In the genomic region with DNA sequence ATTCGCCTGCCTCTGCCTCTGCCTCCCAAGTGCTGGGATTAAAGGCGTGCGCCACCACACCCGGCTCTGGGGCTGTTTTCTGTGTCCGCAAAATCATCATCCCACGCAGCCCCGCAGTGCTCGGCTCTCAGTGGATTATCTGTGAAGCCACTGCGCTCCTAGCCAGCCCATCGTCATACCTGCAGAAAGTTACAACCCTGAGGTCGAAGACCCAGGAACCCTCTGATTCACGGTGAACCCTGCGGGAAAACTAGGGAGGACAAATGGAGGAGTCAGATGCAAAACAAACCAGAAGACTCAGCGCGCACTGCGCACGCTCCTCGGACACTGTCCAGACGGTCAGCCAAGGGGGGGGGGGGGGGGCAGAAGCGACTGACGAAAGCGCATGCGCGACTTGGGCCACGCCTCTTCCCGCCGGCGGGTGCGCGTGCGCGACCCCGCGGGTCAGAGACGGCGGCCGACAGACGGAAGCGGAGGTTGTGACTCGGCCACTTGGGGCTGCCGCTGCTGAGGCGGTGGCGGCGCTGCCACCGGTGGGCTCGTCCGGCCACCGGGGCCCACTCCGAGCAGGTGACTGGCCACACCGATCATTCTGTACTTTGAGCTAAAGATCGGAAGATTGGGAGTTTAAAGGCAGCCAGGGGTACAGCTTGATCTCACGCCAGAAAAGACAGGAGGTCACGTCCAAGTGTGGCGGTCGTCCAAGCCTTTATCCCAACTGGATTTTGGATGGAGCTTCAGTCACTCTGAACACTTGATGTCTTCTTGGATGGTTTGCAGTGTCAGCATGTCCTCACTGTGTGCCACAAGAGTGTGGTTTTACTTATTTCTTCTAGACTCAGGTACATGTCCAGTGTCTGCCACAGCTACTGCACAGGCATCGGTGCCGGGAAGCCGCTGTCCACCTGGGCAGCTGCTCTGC, we compare ENCODE assay signal across 8 mouse cellular contexts. TPM values are rescaled to one million over a fixed set of nuclear protein-coding genes. Genes with fewer than 3 reads are reported as not detected.
DNase-seq lines count a peak whose midpoint lies in the region; ATAC-seq lines count a peak whose summit lies in the region.

A gene (minus strand): TSS at position 347 of the 922 bp plus-strand sequence.

- H3K27ac ChIP-seq in forebrain, embryonic 10.5 days, result peak within 1 kb of the TSS; percentile 89
- peak within 1 kb of the TSS; percentile 70 to 89 for H3K27ac ChIP-seq in heart, embryonic 14.5 days (replicated peaks in 1 of 2; ENCODE audit: control insufficient read depth in 1 of 2, insufficient read depth in 1 of 2, low read depth in 2 of 2, low read length in 2 of 2)
- H3K27ac ChIP-seq in liver, embryonic 12.5 days, result peak within 1 kb of the TSS; percentile 81
- peak within 1 kb of the TSS; percentile 71; the same call in 1 of the 2 replicates for H3K27ac ChIP-seq in stomach, embryonic 14.5 days (ENCODE audit: low read length)

- peak within 1 kb of the TSS; percentile 90 for H3K9ac ChIP-seq in heart, embryonic 14.5 days (ENCODE audit: low read length)
- H3K9ac ChIP-seq in liver, embryonic 12.5 days, result peak within 1 kb of the TSS; percentile 79
- peak within 1 kb of the TSS; percentile 79 for H3K9ac ChIP-seq in stomach, embryonic 14.5 days (replicated peaks; ENCODE audit: low read depth, low read length)

- H3K4me3 ChIP-seq in forebrain, embryonic 10.5 days, result peak within 1 kb of the TSS; percentile 73
- H3K4me3 ChIP-seq in heart, embryonic 14.5 days (ENCODE audit: control insufficient read depth in 1 of 2, insufficient read depth in 1 of 2, low read depth in 1 of 2, low read length in 2 of 2), result peak within 1 kb of the TSS; percentile 81 to 85
- peak within 1 kb of the TSS; percentile 72 for H3K4me3 ChIP-seq in liver, embryonic 12.5 days
- peak within 1 kb of the TSS; percentile 82 for H3K4me3 ChIP-seq in stomach, embryonic 14.5 days (ENCODE audit: low read depth, low read length)

- no peaks in the 10 kb centered on the region for H3K27me3 ChIP-seq in forebrain, embryonic 10.5 days (ENCODE audit: poor library complexity, severe bottlenecking)
- H3K27me3 ChIP-seq in heart, embryonic 14.5 days (ENCODE audit: control insufficient read depth, insufficient read depth, low read length), result no peaks in the 10 kb centered on the region
- H3K27me3 ChIP-seq in liver, embryonic 12.5 days (replicated peaks), result no peaks in the 10 kb centered on the region
- H3K27me3 ChIP-seq in stomach, embryonic 14.5 days (ENCODE audit: control insufficient read depth, insufficient read depth, low read length), result no peaks in the 10 kb centered on the region

- H3K4me1 ChIP-seq in forebrain, embryonic 10.5 days, result peaks cover 16% of the 10 kb centered on the region
- H3K4me1 ChIP-seq in heart, embryonic 14.5 days (ENCODE audit: control insufficient read depth in 2 of 2, insufficient read depth in 2 of 2, low read length in 2 of 2), result peaks cover 0 to 6% of the 10 kb centered on the region in 2 experiments; a peak in 2 of 4 replicates
- H3K4me1 ChIP-seq in liver, embryonic 12.5 days, result peaks cover 22% of the 10 kb centered on the region
- H3K4me1 ChIP-seq in stomach, embryonic 14.5 days (ENCODE audit: control insufficient read depth, insufficient read depth, low read length), result no peaks in the 10 kb centered on the region; the same call in 1 of the 2 replicates

- 0 out of 2 replicates have a peak, but pooled peaks cover 3% of the 10 kb centered on the region for H3K36me3 ChIP-seq in forebrain, embryonic 10.5 days (replicated peaks)
- H3K36me3 ChIP-seq in heart, embryonic 14.5 days (ENCODE audit: control insufficient read depth, insufficient read depth, low read length), result no peaks in the 10 kb centered on the region
- no peaks in the 10 kb centered on the region; the same call in 1 of the 2 replicates for H3K36me3 ChIP-seq in liver, embryonic 12.5 days
- H3K36me3 ChIP-seq in stomach, embryonic 14.5 days (ENCODE audit: control insufficient read depth, insufficient read depth, low read length), result no peaks in the 10 kb centered on the region

- DNase-seq in CD8-positive naive resting alpha-beta T cell, adult 2 months (ENCODE audit: low read depth in 2 of 2, low spot score in 2 of 2), result peak; percentile 29 to 45
- DNase-seq in c-Kit-positive CD71-negative TER-119-negative erythroid progenitor cells, embryonic 14.5 days (ENCODE audit: low read depth), result peak; percentile 51
- DNase-seq in forebrain, embryonic 10.5 days (ENCODE audit: extremely low spot score, low spot score), result peak; percentile 92
- DNase-seq in kidney, postnatal 10 days, result peak; percentile 92
- DNase-seq in natural killer cell, adult 2 months (ENCODE audit: low spot score in 2 of 2), result peak; percentile 73 to 77

- peak within 1 kb of the TSS; percentile 73 for H3K4me2 ChIP-seq in heart, embryonic 14.5 days (ENCODE audit: low read length)
- H3K4me2 ChIP-seq in liver, embryonic 12.5 days, result peak within 1 kb of the TSS; percentile 88
- H3K4me2 ChIP-seq in stomach, embryonic 14.5 days (replicated peaks; ENCODE audit: low read depth, low read length), result peak within 1 kb of the TSS; percentile 84

- 2% methylated on average over 52 of the region's 58 CpGs for WGBS in forebrain, embryonic 10.5 days
- WGBS in heart, embryonic 14.5 days, result under 1% methylated on average over 56 of the region's 58 CpGs
- 1% methylated on average over 58 of the region's 58 CpGs for WGBS in liver, embryonic 12.5 days (ENCODE audit: insufficient replicate concordance)
- under 1% methylated on average over 57 of the region's 58 CpGs for WGBS in stomach, embryonic 14.5 days

- peak; percentile 79 for ATAC-seq in heart, embryonic 14.5 days (ENCODE audit: insufficient number of reproducible peaks, insufficient read depth, low FRiP score, low read depth)
- ATAC-seq in liver, embryonic 12.5 days, result peak; percentile 86
- peak; percentile 90 for ATAC-seq in stomach, embryonic 14.5 days (ENCODE audit: insufficient number of reproducible peaks, insufficient read depth, low FRiP score, low read depth)

- no peaks in the 10 kb centered on the region for H3K9me3 ChIP-seq in forebrain, embryonic 10.5 days
- H3K9me3 ChIP-seq in heart, embryonic 14.5 days (ENCODE audit: control insufficient read depth, low read length), result no peaks in the 10 kb centered on the region
- H3K9me3 ChIP-seq in liver, embryonic 12.5 days (replicated peaks), result no peaks in the 10 kb centered on the region
- H3K9me3 ChIP-seq in stomach, embryonic 14.5 days (ENCODE audit: control insufficient read depth, low read depth, low read length), result no peaks in the 10 kb centered on the region

RNA-seq across cellular contexts. Expression of the gene that starts here (rescaled TPM):
- polyA plus RNA-seq in forebrain, embryonic 10.5 days (2016; fragmentation: Nextera tagmentation; extraction: Ambion mirVana), result 2.7 and 3.0 TPM in 2 replicates
- 7.2 and 7.3 TPM in 2 replicates for polyA plus RNA-seq in heart, embryonic 14.5 days (2014; fragmentation: Nextera tagmentation; extraction: Ambion mirVana)
- polyA plus RNA-seq in liver, embryonic 12.5 days (2016; fragmentation: Nextera tagmentation; extraction: Ambion mirVana), result 1.6 and 1.9 TPM in 2 replicates
- 2.2 and 2.7 TPM in 2 replicates for polyA plus RNA-seq in stomach, embryonic 14.5 days (2014; fragmentation: Nextera tagmentation; extraction: Ambion mirVana)

Comparison
In these comparisons a context has a peak if more than half of its experiments do, and no peak if none do; other contexts are left out.
1. Peak in every context shown above with its lines: DNase-seq, ATAC-seq, H3K4me3 ChIP-seq and H3K27ac ChIP-seq.
2. DNase-seq: peak in every context shown above with its lines; median percentile 92 in forebrain, embryonic 10.5 days; 92 in kidney, postnatal 10 days; 75 in natural killer cell, adult 2 months; 51 in c-Kit-positive CD71-negative TER-119-negative erythroid progenitor cells, embryonic 14.5 days; 37 in CD8-positive naive resting alpha-beta T cell, adult 2 months.